Mouse (Mus musculus) right cerebral cortex, adult 2 months (tissue): ENCODE measurements around the gene Tm2d1.

Experiments used
- DNase-seq, 2 experiments: peaks; one replicate each; pipeline ENCODE4 v3.0.0; 2021 to 2022; ENCODE audit warnings: low spot score in 2 of 2

The Tm2d1 gene

DNA sequence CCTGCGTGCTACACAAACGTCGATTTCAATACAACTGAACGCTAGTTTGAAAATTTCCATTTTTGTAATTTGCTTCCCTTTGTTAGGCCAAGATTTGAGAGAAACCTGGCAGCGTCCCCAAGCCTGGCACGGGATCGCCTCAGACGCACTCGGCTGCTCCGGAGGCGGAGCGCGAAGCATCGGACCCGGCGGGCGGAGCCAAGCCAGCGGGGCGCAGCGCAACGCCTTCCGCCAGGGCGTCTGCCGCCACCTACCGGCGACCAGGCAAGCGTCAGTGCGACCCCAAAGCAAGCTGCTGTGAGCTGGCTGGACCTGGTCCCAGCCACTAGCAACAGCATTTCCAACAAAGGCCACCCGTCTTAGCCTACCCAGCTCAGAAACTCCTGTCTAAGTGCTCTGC is 60.9 kb downstream of the Tm2d1 start:
- peak; percentile 92 to 93 for DNase-seq

DNA sequence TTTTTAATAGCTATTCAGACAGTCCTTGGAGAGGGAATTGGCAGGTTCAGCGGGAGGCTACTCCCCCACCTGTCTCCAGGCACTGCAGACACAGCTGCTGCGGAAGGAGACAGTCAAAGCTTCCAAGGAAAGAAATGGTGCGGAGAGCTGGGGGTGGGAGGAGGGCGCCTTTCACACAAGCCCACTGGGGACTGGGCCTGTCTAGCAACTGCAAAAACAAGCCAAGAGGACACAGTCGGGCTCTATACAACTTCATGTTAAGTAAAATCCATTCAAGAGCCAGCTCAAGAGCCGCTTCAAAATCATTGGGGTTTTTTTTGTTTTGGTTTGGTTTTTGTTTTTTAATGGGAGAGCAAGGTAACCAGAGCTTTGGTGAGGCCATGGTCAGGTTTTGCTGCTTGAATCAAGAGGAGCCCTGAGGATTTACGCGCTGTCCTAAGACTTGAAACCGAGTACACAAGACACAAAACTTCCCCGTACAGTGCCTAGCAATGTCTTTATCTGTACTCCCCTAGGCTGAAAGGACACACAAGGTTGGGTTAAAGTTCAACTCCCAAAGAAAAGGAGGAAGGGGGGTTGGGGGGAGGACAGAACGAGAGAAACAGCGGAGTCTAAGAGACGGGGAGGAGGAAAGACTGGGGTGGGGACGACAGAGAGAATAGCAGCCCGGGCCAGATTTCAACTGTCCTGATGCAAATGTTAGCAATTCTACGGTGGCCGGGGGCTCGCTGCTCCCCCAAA is 61.6 kb downstream of the Tm2d1 start:
- DNase-seq, result peak; percentile 48 to 57

DNA sequence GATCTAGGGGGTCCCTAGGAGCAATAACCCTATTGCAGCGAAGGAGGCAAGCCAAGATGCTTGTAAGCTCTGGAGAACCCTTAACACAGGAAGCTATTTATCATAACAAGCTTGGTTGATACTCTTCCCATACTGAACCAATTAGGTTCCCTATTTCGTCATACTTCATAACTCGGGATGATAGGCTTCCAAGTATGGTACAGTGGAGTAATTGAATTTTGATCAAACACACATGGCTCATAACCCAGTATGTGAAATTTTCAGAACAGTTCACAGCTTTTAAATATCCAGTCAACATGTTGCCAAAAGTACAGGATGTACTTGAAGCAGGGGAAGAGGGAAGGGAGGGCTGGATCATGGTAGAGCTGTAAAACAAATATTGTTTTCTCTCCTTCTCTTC is 64.3 kb downstream of the Tm2d1 start:
- DNase-seq, result no peak

GRCm38 (mm10) chr4:98317149-98317548 is 66.0 kb downstream of the Tm2d1 start:
- no peak for DNase-seq
